Mouse (Mus musculus): ENCODE data around the gene Sorl1. TPM values are rescaled to one million over a fixed set of nuclear protein-coding genes. Genes with fewer than 3 reads are reported as not detected.

Gene Sorl1
- polyA plus RNA-seq, 1 experiment, result 69.7 TPM

GRCm38 (mm10) chr9:41952650-41953204, 171.4 kb downstream of the Sorl1 start:
- no peak for DNase-seq (ENCODE audit: low read depth in 1 of 2, low spot score in 2 of 2)
- no peak overlapping the region for H3K4me3 ChIP-seq (ENCODE audit: extremely low read depth, insufficient read depth, insufficient read length)
- no peak overlapping the region for H3K27ac ChIP-seq (ENCODE audit: insufficient read depth, low read length)
- no peak for TF ChIP-seq CTCF (IDR thresholded peaks at IDR 0.05; ENCODE audit: extremely low read depth, insufficient read depth, insufficient read length, insufficient replicate concordance)
- TF ChIP-seq POLR2A (IDR thresholded peaks at IDR 0.05; ENCODE audit: low read depth, low read length), result no peak
- H3K4me1 ChIP-seq (ENCODE audit: control insufficient read depth, insufficient read depth, insufficient read length), result peaks cover 3% of the 10 kb centered on the region; the same call in 1 of the 2 replicates
- WGBS, result 82% methylated on average over 7 of the region's 7 CpGs
- no peaks in the 10 kb centered on the region for H3K36me3 ChIP-seq (ENCODE audit: control insufficient read depth, insufficient read depth, low read length)
- no peaks in the 10 kb centered on the region for H3K27me3 ChIP-seq (ENCODE audit: control insufficient read depth, insufficient read depth, low read length)

- H3K27ac ChIP-seq (ENCODE audit: insufficient read depth, low read length), result no peak overlapping the region
- H3K27me3 ChIP-seq (ENCODE audit: control insufficient read depth, insufficient read depth, low read length), result no peaks in the 10 kb centered on the region
- H3K36me3 ChIP-seq (ENCODE audit: control insufficient read depth, insufficient read depth, low read length), result no peaks in the 10 kb centered on the region
- WGBS, result 20% methylated on average over 16 of the region's 16 CpGs
- peak overlapping the region; percentile 25; the same call in 1 of the 2 replicates for H3K4me3 ChIP-seq (ENCODE audit: extremely low read depth, insufficient read depth, insufficient read length)
- TF ChIP-seq CTCF (IDR thresholded peaks at IDR 0.05; ENCODE audit: extremely low read depth, insufficient read depth, insufficient read length, insufficient replicate concordance), result no peak
- no peak for TF ChIP-seq POLR2A (IDR thresholded peaks at IDR 0.05; ENCODE audit: low read depth, low read length)
- peaks cover 3% of the 10 kb centered on the region; the same call in 1 of the 2 replicates for H3K4me1 ChIP-seq (ENCODE audit: control insufficient read depth, insufficient read depth, insufficient read length)
- DNase-seq (ENCODE audit: low read depth in 1 of 2, low spot score in 2 of 2), result no peak
Measured at GRCm38 (mm10) chr9:41951472-41952129, 172.5 kb downstream of the Sorl1 start.

- TF ChIP-seq CTCF (IDR thresholded peaks at IDR 0.05; ENCODE audit: extremely low read depth, insufficient read depth, insufficient read length, insufficient replicate concordance), result peak; percentile 92
- TF ChIP-seq POLR2A (IDR thresholded peaks at IDR 0.05; ENCODE audit: low read depth, low read length), result no peak
- WGBS, result under 1% methylated on average over 21 of the region's 21 CpGs
- Histone ChIP-seq H3K36me3 (ENCODE audit: control insufficient read depth, insufficient read depth, low read length) (no peaks in the 10 kb centered on the region), H3K27me3 (ENCODE audit: control insufficient read depth, insufficient read depth, low read length) (no peaks in the 10 kb centered on the region), H3K4me1 (ENCODE audit: control insufficient read depth, insufficient read depth, insufficient read length) (peaks cover 3% of the 10 kb centered on the region; the same call in 1 of the 2 replicates), H3K4me3 (ENCODE audit: extremely low read depth, insufficient read depth, insufficient read length) (peak overlapping the region; percentile 50), H3K27ac (ENCODE audit: insufficient read depth, low read length) (peak overlapping the region; percentile 67)
- peak; percentile 67 to 77 for DNase-seq (ENCODE audit: low read depth in 1 of 2, low spot score in 2 of 2)
Measured at GRCm38 (mm10) chr9:41950991-41951451, 173.1 kb downstream of the Sorl1 start.

GRCm38 (mm10) chr9:41950109-41950990, 173.7 kb downstream of the Sorl1 start:
- H3K36me3 ChIP-seq (ENCODE audit: control insufficient read depth, insufficient read depth, low read length), result no peaks in the 10 kb centered on the region
- no peaks in the 10 kb centered on the region for H3K27me3 ChIP-seq (ENCODE audit: control insufficient read depth, insufficient read depth, low read length)
- DNase-seq (ENCODE audit: low read depth in 1 of 2, low spot score in 2 of 2), result peak; percentile 50 to 75
- peak overlapping the region; percentile 67 for H3K27ac ChIP-seq (ENCODE audit: insufficient read depth, low read length)
- peaks cover 3% of the 10 kb centered on the region; the same call in 1 of the 2 replicates for H3K4me1 ChIP-seq (ENCODE audit: control insufficient read depth, insufficient read depth, insufficient read length)
- 18% methylated on average over 34 of the region's 34 CpGs for WGBS
- H3K4me3 ChIP-seq (ENCODE audit: extremely low read depth, insufficient read depth, insufficient read length), result peak overlapping the region; percentile 50
- TF ChIP-seq CTCF (IDR thresholded peaks at IDR 0.05; ENCODE audit: extremely low read depth, insufficient read depth, insufficient read length, insufficient replicate concordance), result peak; percentile 84
- no peak for TF ChIP-seq POLR2A (IDR thresholded peaks at IDR 0.05; ENCODE audit: low read depth, low read length)

GRCm38 (mm10) chr9:41949476-41949875, 174.6 kb downstream of the Sorl1 start:
- H3K4me1 ChIP-seq (ENCODE audit: control insufficient read depth, insufficient read depth, insufficient read length), result peaks cover 3% of the 10 kb centered on the region; the same call in 1 of the 2 replicates
- no peak overlapping the region for H3K27ac ChIP-seq (ENCODE audit: insufficient read depth, low read length)
- no peak for DNase-seq (ENCODE audit: low read depth in 1 of 2, low spot score in 2 of 2)
- 85% methylated on average over 5 of the region's 5 CpGs for WGBS
- H3K4me3 ChIP-seq (ENCODE audit: extremely low read depth, insufficient read depth, insufficient read length), result no peak overlapping the region
- no peaks in the 10 kb centered on the region for H3K36me3 ChIP-seq (ENCODE audit: control insufficient read depth, insufficient read depth, low read length)
- no peak for TF ChIP-seq CTCF (IDR thresholded peaks at IDR 0.05; ENCODE audit: extremely low read depth, insufficient read depth, insufficient read length, insufficient replicate concordance)
- TF ChIP-seq POLR2A (IDR thresholded peaks at IDR 0.05; ENCODE audit: low read depth, low read length), result no peak
- no peaks in the 10 kb centered on the region for H3K27me3 ChIP-seq (ENCODE audit: control insufficient read depth, insufficient read depth, low read length)

- TF ChIP-seq POLR2A (IDR thresholded peaks at IDR 0.05; ENCODE audit: low read depth, low read length) (no peak), CTCF (IDR thresholded peaks at IDR 0.05; ENCODE audit: extremely low read depth, insufficient read depth, insufficient read length, insufficient replicate concordance) (no peak)
- no peak overlapping the region for H3K4me3 ChIP-seq (ENCODE audit: extremely low read depth, insufficient read depth, insufficient read length)
- no peak for DNase-seq (ENCODE audit: low read depth in 1 of 2, low spot score in 2 of 2)
- no peaks in the 10 kb centered on the region for H3K4me1 ChIP-seq (ENCODE audit: control insufficient read depth, insufficient read depth, insufficient read length)
- H3K27me3 ChIP-seq (ENCODE audit: control insufficient read depth, insufficient read depth, low read length), result no peaks in the 10 kb centered on the region
- H3K27ac ChIP-seq (ENCODE audit: insufficient read depth, low read length), result no peak overlapping the region
- WGBS, result 91% methylated on average over 7 of the region's 7 CpGs
- no peaks in the 10 kb centered on the region for H3K36me3 ChIP-seq (ENCODE audit: control insufficient read depth, insufficient read depth, low read length)
Measured at GRCm38 (mm10) chr9:41944964-41945363, 179.1 kb downstream of the Sorl1 start.

Measured in spleen, adult 2 months (tissue).